In genomic region chr2:101888886-101889285, GRCm38 (mm10) we compare ENCODE assay signal across 28 mouse cellular contexts. TPM values are rescaled to one million over a fixed set of nuclear protein-coding genes. Genes with fewer than 3 reads are reported as not detected.
"Had no signal": no experiment of that assay in that cellular context is flagged by ENCODE, and none has a peak within 500 bp of the region (broad histone marks: within the 10 kb centered on the region; RNA-seq: fewer than 3 reads in every experiment).

No protein-coding gene starts in this region.

- DNase-seq: cerebellum, adult 2 months; cerebellum, adult 8-10 months; cerebellum, adult 9-10 months; cerebellum, adult 9-11 months; cerebellum, postnatal 10 days; cerebellum, postnatal 14 days; cerebellum, postnatal 25 days; cerebellum, postnatal 36 days; embryo, embryonic 11 days; forebrain, postnatal 0 days; gastrocnemius, adult 2 months; gastrocnemius, postnatal 10 days; gastrocnemius, postnatal 14 days; gastrocnemius, postnatal 25 days; gastrocnemius, postnatal 36 days; heart, adult 18-20 months had no signal

- H3K9ac ChIP-seq: embryonic facial prominence, embryonic 12.5 days; embryonic facial prominence, embryonic 13.5 days; embryonic facial prominence, embryonic 15.5 days; forebrain, embryonic 12.5 days; forebrain, embryonic 13.5 days; forebrain, embryonic 15.5 days; forebrain, postnatal 0 days had no signal

- H3K4me3 ChIP-seq: embryonic facial prominence, embryonic 10.5 days; embryonic facial prominence, embryonic 12.5 days; embryonic facial prominence, embryonic 13.5 days; embryonic facial prominence, embryonic 15.5 days; erythroblast, embryonic 14.5 days; forebrain, embryonic 10.5 days; forebrain, embryonic 12.5 days; forebrain, embryonic 13.5 days; forebrain, embryonic 15.5 days; gastrocnemius, adult 2 months had no signal

- H3K27ac ChIP-seq: embryonic facial prominence, embryonic 10.5 days; embryonic facial prominence, embryonic 12.5 days; embryonic facial prominence, embryonic 13.5 days; embryonic facial prominence, embryonic 15.5 days; forebrain, embryonic 10.5 days; forebrain, embryonic 12.5 days; forebrain, embryonic 13.5 days; forebrain, embryonic 15.5 days; gastrocnemius, adult 2 months had no signal

- H3K4me2 ChIP-seq: embryonic facial prominence, embryonic 12.5 days; embryonic facial prominence, embryonic 13.5 days; embryonic facial prominence, embryonic 15.5 days; forebrain, embryonic 12.5 days; forebrain, embryonic 13.5 days; forebrain, embryonic 15.5 days had no signal

- H3K36me3 ChIP-seq: embryonic facial prominence, embryonic 10.5 days; embryonic facial prominence, embryonic 12.5 days; embryonic facial prominence, embryonic 13.5 days; embryonic facial prominence, embryonic 15.5 days; forebrain, embryonic 10.5 days; forebrain, embryonic 12.5 days; forebrain, embryonic 15.5 days had no signal

- H3K9me3 ChIP-seq: embryonic facial prominence, embryonic 10.5 days; embryonic facial prominence, embryonic 12.5 days; embryonic facial prominence, embryonic 13.5 days; embryonic facial prominence, embryonic 15.5 days; forebrain, embryonic 10.5 days; forebrain, embryonic 12.5 days; forebrain, embryonic 13.5 days; forebrain, embryonic 15.5 days had no signal

- H3K27me3 ChIP-seq: embryonic facial prominence, embryonic 12.5 days; embryonic facial prominence, embryonic 13.5 days; embryonic facial prominence, embryonic 15.5 days; forebrain, embryonic 12.5 days; forebrain, embryonic 13.5 days; forebrain, embryonic 15.5 days had no signal

- ATAC-seq: forebrain, embryonic 13.5 days; forebrain, embryonic 14.5 days; forebrain, embryonic 15.5 days; forebrain, embryonic 16.5 days; forebrain, postnatal 0 days had no signal

RNA-seq across cellular contexts. Expression of gene Prr5l, which starts 6.1 kb away (rescaled TPM):
- total RNA-seq: granulocyte monocyte progenitor cell, adult 5-6 weeks had no signal
